Mouse (Mus musculus): Measurements from ENCODE around the gene Adgrl4. TPM values are rescaled to one million over a fixed set of nuclear protein-coding genes. Genes with fewer than 3 reads are reported as not detected.

The Adgrl4 gene
- total RNA-seq (2015; ENCODE audit: low replicate concordance) (8.8 and 22.7 TPM in 2 replicates), total RNA-seq (2017; ENCODE audit: low replicate concordance) (2.0 and 2.1 TPM in 2 replicates)

DNA sequence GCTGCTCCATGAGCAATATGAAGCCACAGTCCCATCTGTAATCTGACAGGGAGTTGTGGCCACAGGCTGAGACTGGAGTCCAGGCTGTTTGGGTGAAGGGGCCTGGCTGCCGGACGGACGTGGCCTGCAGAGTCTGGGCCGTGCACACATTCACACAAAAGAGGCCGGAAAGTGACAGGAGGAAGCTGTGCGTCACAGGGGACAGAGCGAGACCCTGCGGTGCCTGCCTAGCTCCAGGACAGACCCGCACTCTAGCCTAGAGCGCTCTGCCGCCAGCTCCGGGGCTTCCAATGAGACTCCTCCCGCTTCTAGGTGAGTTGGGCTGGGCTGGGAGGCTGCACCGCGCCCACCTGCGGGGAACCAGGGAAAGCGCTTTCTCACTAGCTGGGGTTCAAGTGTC lies at the start of gene Adgrl4:
TSS of gene Adgrl4 (plus strand) at position 195 of the 400 bp plus-strand sequence.
- peak; percentile 52; the same call in 1 of the 2 replicates for ATAC-seq (replicated peaks; ENCODE audit: low FRiP score, poor library complexity, severe bottlenecking)

DNA sequence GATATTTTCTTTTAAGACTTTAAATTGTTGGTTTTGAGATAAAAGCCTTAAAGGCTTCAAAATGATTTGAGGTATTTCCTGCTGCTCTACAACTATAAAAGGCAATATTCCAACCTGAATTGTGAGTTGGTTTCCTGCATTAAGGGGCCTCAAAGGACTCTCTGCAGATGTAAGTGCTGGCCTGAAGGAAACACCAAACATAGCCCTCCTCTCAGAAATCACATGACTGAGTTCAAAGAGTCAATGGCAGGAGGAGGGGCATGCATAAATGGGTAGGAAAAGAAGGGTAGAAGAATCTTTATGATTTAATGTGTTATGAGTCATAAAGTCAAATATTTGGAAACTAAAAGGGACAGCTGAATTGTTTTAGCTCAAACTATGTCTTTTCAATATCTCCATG lies 46.8 kb upstream of the Adgrl4 start:
- no peak for ATAC-seq (replicated peaks; ENCODE audit: low FRiP score, poor library complexity, severe bottlenecking)

DNA sequence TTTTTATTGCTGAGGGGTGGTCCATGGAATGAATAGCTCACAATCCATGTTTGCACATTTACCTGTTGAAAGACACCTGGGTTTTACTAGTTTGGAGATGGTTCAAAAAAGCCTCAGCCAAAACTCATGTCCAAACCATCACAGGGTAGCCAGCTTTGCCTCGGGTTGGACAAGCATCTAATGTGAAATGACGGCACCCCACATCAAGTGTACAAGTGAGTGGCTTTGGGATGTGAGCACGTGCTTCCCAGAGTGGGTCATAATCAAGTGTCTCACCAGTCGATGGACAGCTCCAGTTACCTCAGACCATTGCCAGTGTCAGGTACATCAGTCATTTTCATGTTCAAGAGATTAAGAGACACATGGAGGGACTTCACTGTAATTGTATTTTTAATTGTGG lies 44.8 kb upstream of the Adgrl4 start:
- ATAC-seq (replicated peaks; ENCODE audit: low FRiP score, poor library complexity, severe bottlenecking) = no peak

DNA sequence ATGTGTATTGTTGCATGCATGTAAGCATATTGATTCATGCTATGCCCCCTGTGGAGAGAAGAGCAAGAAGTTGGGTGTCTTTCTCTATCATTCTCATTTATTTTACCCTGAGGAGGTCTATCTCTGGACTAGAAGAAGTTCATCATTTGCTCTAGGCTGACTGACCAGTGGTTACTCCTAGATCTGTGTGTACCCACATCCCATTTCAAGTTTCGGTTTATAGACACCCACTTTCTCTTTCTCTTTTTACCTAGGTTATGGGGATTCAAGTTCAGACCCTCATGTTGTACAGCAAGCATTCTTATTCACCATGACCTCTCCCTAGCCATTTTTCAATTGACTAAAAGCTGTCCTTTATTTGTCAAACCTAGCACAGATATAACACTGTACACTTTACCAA lies 44.4 kb upstream of the Adgrl4 start:
- ATAC-seq (replicated peaks; ENCODE audit: low FRiP score, poor library complexity, severe bottlenecking) = no peak

DNA sequence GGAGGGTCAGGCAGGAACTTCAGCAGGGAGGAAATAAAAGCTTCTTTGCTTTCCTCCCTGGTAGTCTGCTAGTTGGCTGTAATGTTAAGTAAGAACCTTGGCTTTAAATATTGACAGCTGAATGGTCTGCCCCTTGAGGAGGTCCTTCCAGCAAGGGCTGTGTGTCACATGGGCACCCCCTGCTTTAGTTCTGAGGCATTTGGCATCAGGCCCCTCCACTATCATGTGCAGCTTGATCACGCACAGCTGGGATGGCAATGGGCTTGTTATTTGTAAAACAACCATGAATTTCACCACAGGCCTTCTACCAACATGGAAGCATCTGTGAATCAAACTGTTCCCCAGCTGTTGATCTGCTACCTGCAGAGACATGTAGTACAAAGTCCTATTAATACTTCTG lies 38.4 kb upstream of the Adgrl4 start:
- ATAC-seq (replicated peaks; ENCODE audit: low FRiP score, poor library complexity, severe bottlenecking) = no peak

DNA sequence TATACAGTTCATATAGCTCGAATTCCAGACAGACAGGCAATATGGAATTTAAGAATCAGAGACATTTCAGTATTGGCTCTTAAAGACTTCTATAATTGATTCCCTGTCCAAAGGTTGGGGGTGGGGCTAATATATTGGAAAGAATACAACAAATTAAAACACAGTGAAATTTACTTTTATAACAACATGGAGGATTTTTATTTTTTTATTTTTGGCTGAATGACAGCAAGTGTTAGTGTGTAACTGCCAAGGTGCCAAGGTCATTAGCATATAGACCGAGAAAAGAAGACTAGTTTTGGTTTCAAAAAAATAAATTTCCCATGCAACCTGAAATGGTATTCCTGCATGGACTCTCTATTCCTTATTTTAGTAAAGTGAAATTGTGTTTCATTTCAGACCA lies 26.7 kb upstream of the Adgrl4 start:
- no peak for ATAC-seq (replicated peaks; ENCODE audit: low FRiP score, poor library complexity, severe bottlenecking)

DNA sequence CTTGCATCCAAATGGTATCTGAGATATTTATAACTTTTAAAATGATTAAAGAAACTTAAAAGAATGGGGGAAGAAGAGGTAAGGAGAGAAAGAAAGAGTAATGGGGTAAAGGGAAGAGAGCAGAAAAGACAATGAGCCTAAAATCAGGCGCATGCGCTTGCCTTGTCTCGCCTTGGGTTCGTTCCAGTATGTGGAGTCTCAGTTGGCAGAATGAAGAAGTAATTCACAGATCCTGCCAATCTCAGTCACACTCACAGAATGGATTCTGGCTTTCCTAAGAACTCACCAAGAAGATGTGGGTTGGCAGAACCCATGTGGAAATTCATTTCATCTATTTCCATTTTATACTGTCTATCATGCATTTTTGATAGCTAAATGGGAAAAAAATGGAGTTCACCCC lies 26.2 kb upstream of the Adgrl4 start:
- ATAC-seq (replicated peaks; ENCODE audit: low FRiP score, poor library complexity, severe bottlenecking) = no peak

DNA sequence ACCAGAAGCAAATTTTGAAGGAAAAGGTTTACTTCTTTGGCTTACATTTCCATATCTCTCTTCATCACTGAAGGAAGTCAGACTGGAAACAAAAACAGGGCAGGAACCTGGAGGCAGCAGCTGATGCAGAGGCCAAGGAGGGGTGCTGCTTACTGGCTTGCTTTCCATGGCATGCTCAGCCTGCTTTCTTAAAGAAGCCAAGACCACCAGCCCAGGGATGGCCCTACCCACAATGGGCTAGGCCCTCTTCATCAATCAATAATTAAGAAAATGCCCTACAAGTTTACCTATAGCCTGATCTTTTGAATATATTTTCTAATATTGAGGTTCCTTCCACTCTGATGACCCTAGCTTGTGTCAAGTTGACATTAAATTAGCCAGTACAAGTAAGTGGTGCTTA lies 20.8 kb upstream of the Adgrl4 start:
- ATAC-seq (replicated peaks; ENCODE audit: low FRiP score, poor library complexity, severe bottlenecking) = no peak

DNA sequence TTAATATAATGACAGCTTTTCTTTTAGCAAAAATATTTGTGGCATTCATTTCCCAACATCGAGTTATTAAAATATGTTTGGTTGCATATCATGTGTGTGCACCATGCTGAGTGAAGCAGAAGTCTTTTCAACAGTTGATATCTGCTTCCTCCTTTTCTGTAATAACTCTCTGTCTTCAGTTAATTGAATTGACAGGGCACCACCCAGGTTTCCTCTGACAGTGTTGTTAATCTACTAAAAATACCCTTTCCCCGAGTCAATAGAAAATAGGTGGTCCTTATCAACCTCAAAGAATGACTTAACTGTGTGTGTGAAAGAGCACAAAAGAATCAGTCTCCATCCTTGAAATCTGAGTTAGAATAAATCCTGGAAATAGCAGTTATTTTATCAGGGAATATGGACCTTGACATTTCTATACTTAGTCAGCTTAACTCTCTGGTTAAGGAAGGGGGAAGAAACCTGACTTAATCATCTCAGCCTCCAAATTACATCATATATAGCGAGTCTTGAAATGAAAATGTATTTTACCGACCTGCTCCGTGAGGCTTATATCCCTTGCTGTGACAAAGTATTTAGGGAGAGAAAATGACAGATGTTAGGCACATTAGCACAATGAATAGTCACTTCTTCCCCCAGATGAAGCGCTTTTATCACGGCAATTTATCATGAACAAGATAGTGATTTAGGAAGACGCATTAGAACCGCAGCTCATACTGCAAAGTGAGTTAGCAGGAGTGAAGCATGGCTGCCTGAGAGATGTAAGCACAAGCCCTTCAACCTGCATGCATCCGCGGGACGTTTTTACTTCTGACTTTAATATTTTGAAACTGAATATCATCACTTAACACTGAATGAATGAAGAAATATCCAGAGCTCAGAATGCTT lies 19.8 kb upstream of the Adgrl4 start:
- ATAC-seq (replicated peaks; ENCODE audit: low FRiP score, poor library complexity, severe bottlenecking) = no peak

DNA sequence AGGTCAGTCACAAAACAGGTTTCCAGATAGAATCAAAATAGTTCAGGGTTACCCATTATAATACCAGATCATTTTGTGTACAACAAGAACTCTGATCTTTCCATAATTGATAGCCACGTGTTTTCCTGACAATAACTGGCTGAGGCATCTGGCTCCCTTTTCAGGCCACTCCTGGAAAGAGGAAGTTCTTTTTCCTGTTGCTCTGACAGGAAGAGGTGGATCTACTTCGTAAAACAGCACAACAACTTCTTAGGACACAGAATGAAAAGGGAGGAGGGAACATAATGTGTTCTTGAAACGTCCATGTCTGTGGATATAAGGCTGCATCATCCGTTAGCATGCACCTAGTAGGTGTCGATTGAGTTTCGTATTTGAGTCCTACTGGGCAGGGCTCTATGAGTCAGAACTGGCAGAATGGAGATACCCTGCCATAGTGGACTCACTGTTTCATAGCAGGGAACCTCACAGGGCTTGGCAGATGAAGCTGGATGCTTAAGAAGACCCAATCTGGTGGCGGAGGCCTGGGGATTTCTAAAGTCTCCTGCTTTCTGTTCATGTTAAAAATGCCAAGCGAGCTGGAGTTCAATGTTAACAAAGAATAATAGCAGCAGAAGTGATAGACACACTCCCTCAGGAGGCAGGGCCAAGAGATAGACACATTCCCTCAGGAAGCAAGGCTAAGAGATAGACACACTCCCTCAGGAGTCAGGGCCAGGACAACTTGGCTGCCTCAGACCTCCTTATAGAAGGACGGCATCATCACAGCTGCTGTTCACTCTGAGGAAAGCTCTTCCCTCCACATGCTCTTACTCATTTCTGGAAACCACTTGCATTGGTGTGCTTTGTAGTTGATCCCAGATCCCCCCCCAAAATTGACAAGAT lies 13.1 kb upstream of the Adgrl4 start:
- no peak for ATAC-seq (replicated peaks; ENCODE audit: low FRiP score, poor library complexity, severe bottlenecking)

DNA sequence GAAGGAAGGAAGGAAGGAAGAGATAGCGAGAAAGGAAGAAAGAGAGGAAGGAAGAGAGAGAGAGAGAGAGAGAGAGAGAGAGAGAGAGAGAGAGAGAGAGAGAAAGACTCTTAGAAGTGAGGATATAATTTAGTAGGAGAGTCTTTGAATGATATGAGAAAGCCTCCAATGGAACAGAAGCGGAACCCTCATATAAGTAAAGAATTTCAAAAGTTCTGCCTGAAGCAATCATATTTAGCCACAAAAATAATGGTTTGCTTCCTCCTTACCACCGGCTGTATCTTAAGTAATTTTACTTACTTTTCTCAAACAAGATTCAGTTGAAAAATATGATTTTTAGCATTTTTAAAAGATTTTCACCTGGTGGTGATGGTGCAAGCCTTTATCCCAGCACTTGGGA lies 7.6 kb upstream of the Adgrl4 start:
- ATAC-seq (replicated peaks; ENCODE audit: low FRiP score, poor library complexity, severe bottlenecking) = no peak

DNA sequence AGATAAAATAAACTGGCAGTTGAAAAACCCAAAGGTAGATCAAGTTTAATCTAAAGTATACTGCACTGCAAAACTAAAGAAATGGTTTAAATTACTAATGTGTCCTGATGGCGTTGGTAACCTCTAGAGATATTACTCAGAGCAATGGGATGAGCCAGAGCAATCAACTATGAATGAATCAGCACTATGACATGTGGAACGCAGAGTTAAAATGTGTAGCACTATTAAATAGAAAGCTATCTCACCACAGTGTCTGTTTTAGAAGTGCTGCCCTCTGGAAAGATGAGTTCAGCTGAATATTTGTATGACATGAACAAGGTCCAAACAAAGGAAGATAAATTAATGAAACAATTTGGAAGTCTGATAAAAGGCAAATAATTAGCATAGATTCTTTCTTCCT lies 6.2 kb upstream of the Adgrl4 start:
- ATAC-seq (replicated peaks; ENCODE audit: low FRiP score, poor library complexity, severe bottlenecking) = no peak

DNA sequence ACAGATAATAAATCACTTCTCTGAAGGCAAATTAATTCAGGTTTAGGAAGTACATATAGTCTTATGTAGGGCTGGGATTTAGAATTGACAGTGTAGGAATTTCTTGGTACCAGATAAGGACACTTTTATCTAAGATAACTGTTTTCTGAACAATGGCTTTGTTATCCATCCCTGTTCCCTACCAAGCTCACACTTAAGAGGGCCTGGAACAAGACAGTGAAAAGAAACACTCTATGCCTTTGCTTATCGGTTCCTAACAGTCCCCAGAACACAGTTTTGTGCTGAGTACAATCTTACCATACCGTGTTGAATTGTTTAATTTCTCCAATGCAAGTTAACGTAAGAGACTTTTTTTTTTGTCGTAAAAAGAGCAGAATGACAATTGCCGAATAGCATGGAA lies 677 bp downstream of the Adgrl4 start:
- ATAC-seq (replicated peaks; ENCODE audit: low FRiP score, poor library complexity, severe bottlenecking) = no peak

DNA sequence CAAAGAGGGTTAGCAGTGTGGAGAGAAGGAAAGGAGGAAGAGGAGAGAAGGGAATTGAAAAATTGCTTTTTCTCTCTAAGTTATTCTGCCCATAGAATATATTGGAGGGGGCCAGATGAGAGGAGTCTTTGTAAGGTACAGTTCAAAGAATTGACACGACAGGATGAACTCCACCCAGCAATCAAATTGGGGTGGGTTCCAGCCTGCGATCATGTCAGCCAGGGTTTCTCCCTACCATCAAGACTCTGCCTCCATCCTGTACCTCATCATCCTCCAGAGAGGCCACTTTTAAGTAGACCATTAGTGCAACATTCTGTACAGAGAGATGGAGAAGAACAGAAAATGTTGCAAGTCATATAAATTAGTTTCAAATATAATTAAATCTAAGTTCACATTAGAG lies 2.3 kb downstream of the Adgrl4 start:
- ATAC-seq (replicated peaks; ENCODE audit: low FRiP score, poor library complexity, severe bottlenecking) = no peak

DNA sequence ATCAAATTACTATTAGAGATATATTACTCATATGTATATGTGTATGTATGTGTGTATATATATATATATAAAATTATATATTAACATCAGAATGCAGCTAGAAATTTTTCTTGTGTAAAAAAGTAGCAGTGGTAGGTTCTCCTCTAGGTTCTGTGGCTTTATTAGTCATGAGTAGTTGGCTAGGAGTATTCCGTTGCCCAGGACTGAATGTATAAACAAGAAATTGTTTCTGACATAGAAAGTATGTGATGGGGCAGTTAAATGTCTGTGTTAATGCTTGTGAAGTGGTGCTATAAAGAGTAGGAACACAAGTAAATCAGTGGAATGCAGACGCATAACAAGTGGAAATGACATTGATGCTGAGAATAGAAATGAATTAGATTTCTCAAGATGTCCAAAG lies 4.3 kb downstream of the Adgrl4 start:
- ATAC-seq (replicated peaks; ENCODE audit: low FRiP score, poor library complexity, severe bottlenecking) = no peak

DNA sequence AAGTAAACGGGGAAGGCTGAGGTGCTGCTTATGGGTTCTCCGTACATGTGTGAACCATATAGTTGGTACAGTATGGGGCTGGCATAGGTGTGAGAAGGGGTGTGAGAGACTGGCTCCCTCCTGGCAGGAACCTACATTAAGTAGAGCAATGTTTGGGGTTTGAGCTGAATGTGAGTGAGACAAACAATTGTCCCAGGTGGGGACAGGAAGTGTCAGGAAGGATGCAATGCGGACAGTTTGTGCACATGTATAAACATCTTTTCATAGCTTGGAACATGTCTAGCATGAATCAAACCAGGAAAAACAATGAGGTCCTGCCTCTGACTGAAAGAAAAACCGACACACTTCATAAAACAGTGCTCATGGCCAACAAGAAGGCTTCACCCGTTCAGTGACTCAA lies 5.8 kb downstream of the Adgrl4 start:
- ATAC-seq (replicated peaks; ENCODE audit: low FRiP score, poor library complexity, severe bottlenecking) = no peak

DNA sequence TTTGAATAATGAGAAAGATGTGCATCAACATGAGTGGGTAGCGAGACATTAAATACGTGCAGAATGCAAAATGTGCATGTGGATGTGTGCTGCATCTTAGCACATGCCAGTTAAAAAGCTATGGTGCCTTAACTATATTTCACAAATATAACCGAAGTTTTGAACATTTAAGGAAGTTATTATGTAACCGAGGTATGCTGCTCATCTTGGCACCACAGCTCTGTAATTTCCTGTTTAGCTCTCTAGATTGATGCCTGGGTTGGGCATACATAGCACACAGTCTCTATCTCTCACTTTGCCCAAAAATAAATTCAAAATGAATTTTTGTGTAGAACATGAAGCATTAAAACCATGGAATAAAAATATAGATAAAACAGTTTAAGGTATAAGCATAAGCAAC lies 6.6 kb downstream of the Adgrl4 start:
- ATAC-seq (replicated peaks; ENCODE audit: low FRiP score, poor library complexity, severe bottlenecking) = no peak

DNA sequence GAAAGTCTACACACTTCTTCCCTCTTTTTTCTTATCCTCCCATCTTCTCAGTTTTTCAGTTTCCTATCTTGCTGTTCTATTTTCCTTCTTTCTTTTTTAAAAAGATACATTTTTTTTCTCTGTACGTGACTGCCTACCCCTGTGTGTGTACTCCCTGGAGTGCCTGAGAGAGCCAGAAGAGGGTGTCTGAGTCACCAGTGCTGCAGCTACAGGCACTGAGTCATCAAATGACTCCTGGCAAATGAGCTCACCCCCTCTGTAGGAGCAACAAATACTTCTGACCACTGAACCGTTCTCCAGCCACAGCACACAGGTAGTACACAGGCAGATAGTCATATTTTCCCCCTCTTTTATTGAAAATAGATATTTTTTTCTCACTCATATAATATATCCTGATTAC lies 8.2 kb downstream of the Adgrl4 start:
- no peak for ATAC-seq (replicated peaks; ENCODE audit: low FRiP score, poor library complexity, severe bottlenecking)

DNA sequence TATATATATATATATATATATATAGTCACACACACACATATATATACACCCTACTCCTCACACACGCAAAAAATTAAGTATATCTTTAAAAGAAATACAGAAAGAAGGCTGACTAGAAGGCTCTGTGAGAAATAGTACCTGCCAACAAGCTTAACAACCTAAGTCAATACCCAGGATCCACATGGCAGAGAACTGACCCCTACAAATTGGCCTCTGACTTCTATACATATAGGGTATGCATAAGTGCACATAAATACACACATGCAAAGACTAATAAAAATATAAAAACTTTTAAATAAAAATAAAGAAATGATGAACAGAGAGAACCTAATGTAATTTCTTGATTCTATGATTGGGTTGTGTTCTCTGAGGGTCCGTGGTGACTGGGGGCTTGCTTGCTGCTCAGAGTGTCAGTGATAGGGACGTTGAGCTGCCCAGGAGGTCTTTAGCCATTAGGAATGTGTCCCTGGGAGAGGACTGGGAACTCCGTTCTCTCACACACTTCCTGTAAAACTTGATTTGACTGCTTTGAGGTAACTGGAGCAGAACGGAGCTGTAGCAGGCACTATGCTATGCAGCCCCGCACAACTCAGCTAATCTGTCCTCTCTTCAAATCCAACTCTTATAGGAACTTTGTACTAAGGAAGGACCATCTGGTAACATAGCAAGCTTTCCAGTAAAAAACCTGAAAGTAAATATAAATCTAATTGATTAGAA lies 17.5 kb downstream of the Adgrl4 start:
- no peak for ATAC-seq (replicated peaks; ENCODE audit: low FRiP score, poor library complexity, severe bottlenecking)

DNA sequence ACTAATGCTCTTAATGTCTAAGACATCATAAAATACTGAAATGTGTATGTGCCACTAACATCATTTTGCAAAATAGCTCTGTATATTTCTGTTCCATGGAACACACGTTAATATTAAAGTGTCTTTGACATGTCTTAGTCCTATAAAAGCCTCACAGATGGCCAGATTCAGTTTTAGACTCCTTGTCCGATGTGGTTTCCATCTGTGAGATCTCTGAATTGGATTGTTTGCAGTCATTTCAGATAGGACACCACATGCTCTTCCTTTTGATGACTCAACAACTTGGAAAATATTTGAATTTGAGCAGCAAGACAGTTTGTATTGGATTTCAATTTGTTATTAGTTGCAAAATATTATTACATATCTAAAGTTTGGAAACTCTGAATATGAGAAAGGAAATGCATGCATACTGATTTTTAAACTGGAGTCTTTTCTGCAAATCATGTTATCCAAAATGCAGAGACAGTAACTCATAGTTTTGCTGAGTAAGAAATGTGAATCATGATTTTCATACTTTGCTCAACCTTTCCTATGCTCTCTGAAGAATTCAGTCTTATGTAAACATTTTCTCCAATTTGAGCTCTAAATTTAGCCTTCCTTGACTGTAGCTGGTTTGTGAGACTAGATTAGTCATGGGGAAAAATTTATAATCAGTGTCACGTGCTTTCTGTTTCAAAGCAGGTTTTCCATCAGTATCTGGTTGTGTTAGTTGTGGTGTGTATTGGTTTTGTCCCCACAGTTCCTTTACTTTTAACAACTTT lies 21.9 kb downstream of the Adgrl4 start:
- no peak for ATAC-seq (replicated peaks; ENCODE audit: low FRiP score, poor library complexity, severe bottlenecking)

Measured in erythroid progenitor cell, adult 5-6 weeks (primary cell).